Mouse (Mus musculus) layer of hippocampus, adult 2 months (tissue): ENCODE data around the gene Vmn1r137. TPM values are rescaled to one million over a fixed set of nuclear protein-coding genes. Genes with fewer than 3 reads are reported as not detected.
"Not testable (repeated sequence)": the region's sequence is repeated elsewhere in the genome, so short reads cannot be mapped to it uniquely, and the experiment has no call there.

Experiments
- DNase-seq, 2 experiments: peaks; one replicate each; pipeline ENCODE4 v3.0.0; 2022; ENCODE audit warnings: low spot score in 2 of 2
- H3K27ac ChIP-seq: fragments of 200-600 bp; 2 replicates; pipeline ENCODE4 v1.8.1; 2022
- H3K4me3 ChIP-seq: fragments of 200-600 bp; 2 replicates; pipeline ENCODE4 v1.8.1; 2022; ENCODE audit warnings: mild to moderate bottlenecking
- long read RNA-seq, 2 experiments: library from polyadenylated mRNA; stranded (forward); transcript quantifications; one replicate each; pipeline ENCODE4 v2.0.0; 2021; ENCODE audit warnings: borderline mapping rate in 2 of 2
- total RNA-seq, 2 experiments: library from RNA; stranded (reverse); gene quantifications; 2 replicates each; pipeline ENCODE4 v1.2.3; 2021

The Vmn1r137 gene
- not detected for total RNA-seq
- long read RNA-seq, experiment 1, result 0 reads
- long read RNA-seq, experiment 2, result 0 reads

GRCm38 (mm10) chr7:21994287-21994686 lies at the start of gene Vmn1r137:
TSS of gene Vmn1r137 (plus strand) at chr7:21994587.
- not testable (repeated sequence) for H3K4me3 ChIP-seq, DNase-seq, H3K27ac ChIP-seq

DNA sequence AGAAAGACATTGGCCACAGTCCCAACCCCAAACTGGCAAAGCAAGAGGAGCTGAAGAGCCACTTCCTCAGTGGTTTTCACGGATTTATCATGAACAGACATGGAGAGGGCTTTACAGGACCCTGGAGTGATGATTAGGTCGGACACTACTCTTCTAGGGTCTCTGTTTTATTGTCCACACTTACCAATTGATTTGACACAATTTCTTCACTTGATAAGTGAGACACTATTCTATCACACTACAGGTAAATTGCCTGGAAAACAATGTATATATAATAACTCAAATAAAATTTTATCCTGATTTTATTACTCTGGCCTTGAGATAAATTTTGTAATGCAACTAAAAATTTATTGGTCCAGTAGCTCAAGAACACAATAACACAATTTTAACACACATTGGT lies 34.4 kb downstream of the Vmn1r137 start, which contains the start of gene Vmn1r138:
Gene Vmn1r138, minus strand, starts transcription at position 101 of the 400 bp plus-strand sequence.
- not testable (repeated sequence) for DNase-seq, H3K4me3 ChIP-seq, H3K27ac ChIP-seq

Other genes starting within 250 kb of the Vmn1r137 start
- gene Gm4175, start 233.1 kb upstream of the Vmn1r137 start, total RNA-seq, result not detected
- gene Gm4177, start 197.9 kb upstream of the Vmn1r137 start, total RNA-seq, result not detected
- gene Vmn1r135, start 162.2 kb upstream of the Vmn1r137 start, total RNA-seq, result not detected
- not detected for gene Gm5725, start 150.3 kb upstream of the Vmn1r137 start, total RNA-seq
- not detected for gene Gm5891, start 73.3 kb upstream of the Vmn1r137 start, total RNA-seq
- gene Vmn1r138, start 34.3 kb downstream of the Vmn1r137 start, total RNA-seq, result not detected
- gene Gm6176, start 61.7 kb downstream of the Vmn1r137 start, total RNA-seq, result not detected
- not detected for gene Vmn1r139, start 74.5 kb downstream of the Vmn1r137 start, total RNA-seq
- not detected for gene Gm16451, start 123.7 kb downstream of the Vmn1r137 start, total RNA-seq
- not detected for gene Gm10666, start 140.2 kb downstream of the Vmn1r137 start, total RNA-seq
- gene Vmn1r142, start 169.4 kb downstream of the Vmn1r137 start, total RNA-seq, result not detected
- gene Vmn1r143, start 194.8 kb downstream of the Vmn1r137 start, total RNA-seq, result not detected
- gene Gm8653, start 206.7 kb downstream of the Vmn1r137 start, total RNA-seq, result not detected
- not detected for gene Gm8453, start 234.9 kb downstream of the Vmn1r137 start, total RNA-seq